Mouse (Mus musculus) stomach, postnatal 0 days (tissue): ENCODE measurements around the gene Snn. TPM values are rescaled to one million over a fixed set of nuclear protein-coding genes. Genes with fewer than 3 reads are reported as not detected.

Experiments
- ATAC-seq: fragments of 200-750 bp; cut with Nextera tagmentation; 2 replicates; pipeline ENCODE4 v1.8.0; 2017; ENCODE audit not compliant: low FRiP score, low TSS enrichment
- DNase-seq: peaks from one replicate; pipeline ENCODE4 v3.0.0-alpha.2; 2016; ENCODE audit warnings: low spot score
- H3K27ac ChIP-seq: fragments of 300-500 bp; sonication (generic); replicated peaks from 2 replicates; pipeline ENCODE4 v1.5.1; 2014; ENCODE audit warnings: mild to moderate bottlenecking, control low read depth
- H3K27me3 ChIP-seq: fragments of 300-500 bp; sonication (generic); 2 replicates; pipeline ENCODE4 v1.6.1; 2014; ENCODE audit warnings: low read length; ENCODE audit not compliant: control insufficient read depth, insufficient read depth
- H3K36me3 ChIP-seq: fragments of 300-500 bp; sonication (generic); 2 replicates; pipeline ENCODE4 v1.6.1; 2014; ENCODE audit warnings: low read length, mixed read lengths; ENCODE audit not compliant: control insufficient read depth, insufficient read depth
- H3K4me1 ChIP-seq: fragments of 300-500 bp; sonication (generic); replicated peaks from 2 replicates; pipeline ENCODE4 v1.6.1; 2014; ENCODE audit warnings: antibody characterized with exemption; ENCODE audit not compliant: control insufficient read depth, insufficient read depth
- H3K4me2 ChIP-seq: fragments of 300-500 bp; sonication (generic); replicated peaks from 2 replicates; pipeline ENCODE4 v1.6.1; 2014; ENCODE audit warnings: low read depth, mild to moderate bottlenecking, control low read depth, moderate library complexity
- H3K4me3 ChIP-seq: fragments of 300-500 bp; sonication (generic); 2 replicates; pipeline ENCODE4 v1.5.1; 2014; ENCODE audit warnings: low read depth, low read length, control low read depth
- H3K9ac ChIP-seq: fragments of 300-500 bp; sonication (generic); 2 replicates; pipeline ENCODE4 v1.6.1; 2014; ENCODE audit warnings: mild to moderate bottlenecking, low read length, control low read depth, mixed read lengths
- H3K9me3 ChIP-seq: fragments of 300-500 bp; sonication (generic); 2 replicates; pipeline ENCODE4 v1.6.1; 2016; ENCODE audit warnings: low read length; ENCODE audit not compliant: control insufficient read depth
- CTCF ChIP-seq: IDR thresholded peaks from 2 replicates; pipeline ENCODE4 v1.5.1; 2016; ENCODE audit warnings: antibody characterized with exemption, low read depth, mild to moderate bottlenecking, moderate library complexity
- EP300 ChIP-seq: optimal IDR thresholded peaks from 2 replicates; pipeline ENCODE3; 2016; ENCODE audit warnings: antibody characterized with exemption
- WGBS: fragments of 180-500 bp; shearing (Covaris S2); extraction: QIAGEN DNeasy Blood & Tissue Kit; methylation state at CpG from one replicate; pipeline ENCODE4 v1.1.7; 2014; 5-methylcytosine and 5-hydroxymethylcytosine counted together
- polyA plus RNA-seq: library from polyadenylated mRNA; unstranded; fragments of >200 nt; fragmentation: Nextera tagmentation; extraction: Ambion mirVana; gene quantifications from 2 replicates; pipeline ENCODE4 v1.2.1, GENCODE M21; 2015

The Snn gene
- polyA plus RNA-seq, 1 experiment from 2014 or later, result 11.8 TPM

DNA sequence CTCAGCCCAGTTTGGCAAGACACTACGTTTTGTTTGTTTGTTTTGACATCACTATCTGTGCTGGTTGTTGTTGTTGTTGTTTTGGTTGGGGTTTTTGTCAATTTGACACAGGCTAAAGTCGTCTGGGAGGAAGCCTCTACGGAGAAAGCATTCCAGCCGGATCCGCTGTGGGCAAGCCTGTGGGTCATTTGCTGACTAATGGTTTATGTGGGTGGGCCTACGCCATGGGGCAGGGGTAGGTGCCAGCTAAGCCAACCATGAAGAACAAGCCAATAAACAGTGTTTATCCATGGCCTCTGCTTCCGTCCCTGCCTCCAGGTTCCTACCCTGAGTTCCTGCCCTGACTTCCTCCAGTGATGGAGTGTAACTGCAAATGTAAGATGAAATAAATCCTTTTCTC is 32.5 kb upstream of the Snn start:
- Histone ChIP-seq H3K27me3 (no peaks in the 10 kb centered on the region), H3K9ac (no peak overlapping the region), H3K27ac (no peak overlapping the region), H3K36me3 (no peaks in the 10 kb centered on the region), H3K4me1 (no peaks in the 10 kb centered on the region), H3K4me2 (no peak overlapping the region), H3K4me3 (no peak overlapping the region), H3K9me3 (no peaks in the 10 kb centered on the region)
- no peak for TF ChIP-seq EP300
- TF ChIP-seq CTCF, result no peak
- ATAC-seq (no peak), DNase-seq (no peak)
- 78% methylated on average over 7 of the region's 7 CpGs for WGBS

- H3K27ac ChIP-seq, result no peak overlapping the region
- no peaks in the 10 kb centered on the region for H3K9me3 ChIP-seq
- TF ChIP-seq CTCF, result no peak
- no peak for TF ChIP-seq EP300
- H3K27me3 ChIP-seq, result no peaks in the 10 kb centered on the region
- no peak overlapping the region for H3K4me3 ChIP-seq
- WGBS, result 73% methylated on average over 4 of the region's 4 CpGs
- ATAC-seq (no peak), DNase-seq (no peak)
- H3K9ac ChIP-seq, result no peak overlapping the region
- no peaks in the 10 kb centered on the region for H3K36me3 ChIP-seq
- H3K4me1 ChIP-seq, result no peaks in the 10 kb centered on the region
- no peak overlapping the region for H3K4me2 ChIP-seq
Observed at GRCm38 (mm10) chr16:11030844-11031243, 29.9 kb upstream of the Snn start.

DNA sequence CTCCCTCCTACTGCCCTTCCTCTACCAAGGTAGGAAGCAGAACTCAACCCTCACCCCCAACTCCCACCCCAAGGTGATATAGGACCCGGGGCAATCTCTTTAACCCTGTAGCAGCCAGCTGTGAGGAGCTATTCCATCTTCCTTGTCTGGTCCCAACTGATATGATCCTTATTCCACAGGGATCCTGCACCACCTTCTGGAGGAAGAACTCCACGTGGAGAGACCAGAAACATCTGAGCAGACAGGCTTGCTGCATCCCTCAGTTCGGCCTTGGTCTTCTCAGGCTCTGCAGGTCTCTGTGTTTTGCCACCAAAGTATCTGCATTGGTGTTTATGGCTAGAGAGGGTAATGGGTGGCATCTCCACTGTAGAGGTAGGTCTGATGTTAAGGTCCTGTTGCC is 29.4 kb upstream of the Snn start:
- Histone ChIP-seq H3K27ac (no peak overlapping the region), H3K9ac (no peak overlapping the region), H3K36me3 (no peaks in the 10 kb centered on the region), H3K4me3 (no peak overlapping the region), H3K9me3 (no peaks in the 10 kb centered on the region), H3K4me2 (no peak overlapping the region), H3K27me3 (no peaks in the 10 kb centered on the region), H3K4me1 (no peaks in the 10 kb centered on the region)
- no peak for ATAC-seq
- no peak for DNase-seq
- TF ChIP-seq CTCF (peak; percentile 61), EP300 (no peak)
- WGBS, result 42% methylated on average over 3 of the region's 3 CpGs

DNA sequence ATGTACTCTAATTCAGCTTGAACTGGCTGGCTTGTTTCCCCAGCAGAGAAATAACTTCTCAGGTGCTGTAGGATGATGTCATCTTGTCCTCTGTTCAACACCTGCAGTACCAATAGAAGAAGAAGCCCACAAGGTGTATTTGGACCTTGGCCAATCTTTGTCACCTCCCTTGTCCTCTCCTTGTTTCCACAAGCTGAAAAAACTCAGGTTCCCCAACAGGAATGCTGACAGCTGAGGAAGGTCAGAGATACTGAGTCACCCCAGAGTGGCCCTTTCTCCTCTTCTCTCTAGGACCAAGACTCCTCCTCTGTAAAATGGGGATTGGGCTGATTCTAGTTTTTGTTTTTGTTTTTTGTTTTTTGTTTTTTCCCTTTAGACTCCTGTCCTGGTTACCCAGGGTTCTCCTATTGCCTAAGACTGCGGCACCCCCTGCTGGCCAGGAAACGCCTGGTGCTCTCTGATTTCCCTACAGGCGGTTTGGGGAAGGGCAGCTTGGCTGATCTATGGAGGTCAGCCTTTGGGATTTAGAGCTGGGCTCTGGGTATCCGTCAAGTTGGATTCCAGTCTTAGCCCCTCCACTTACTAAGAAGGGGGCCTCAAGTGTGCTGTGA is 26.4 kb upstream of the Snn start:
- Histone ChIP-seq H3K4me2 (no peak overlapping the region), H3K4me1 (no peaks in the 10 kb centered on the region), H3K9ac (no peak overlapping the region), H3K36me3 (no peaks in the 10 kb centered on the region), H3K4me3 (no peak overlapping the region), H3K9me3 (no peaks in the 10 kb centered on the region), H3K27ac (no peak overlapping the region), H3K27me3 (no peaks in the 10 kb centered on the region)
- ATAC-seq, result peak; percentile 82
- TF ChIP-seq EP300 (no peak), CTCF (peak; percentile 100)
- 3% methylated on average over 4 of the region's 4 CpGs for WGBS
- peak; percentile 88 for DNase-seq

GRCm38 (mm10) chr16:11035273-11035672 is 25.5 kb upstream of the Snn start:
- no peak overlapping the region for H3K9ac ChIP-seq
- DNase-seq (no peak), ATAC-seq (no peak)
- H3K36me3 ChIP-seq, result no peaks in the 10 kb centered on the region
- H3K27ac ChIP-seq, result no peak overlapping the region
- H3K4me2 ChIP-seq, result no peak overlapping the region
- TF ChIP-seq CTCF (no peak), EP300 (no peak)
- no peaks in the 10 kb centered on the region for H3K4me1 ChIP-seq
- 87% methylated on average over 9 of the region's 9 CpGs for WGBS
- no peak overlapping the region for H3K4me3 ChIP-seq
- no peaks in the 10 kb centered on the region for H3K9me3 ChIP-seq
- H3K27me3 ChIP-seq, result no peaks in the 10 kb centered on the region

DNA sequence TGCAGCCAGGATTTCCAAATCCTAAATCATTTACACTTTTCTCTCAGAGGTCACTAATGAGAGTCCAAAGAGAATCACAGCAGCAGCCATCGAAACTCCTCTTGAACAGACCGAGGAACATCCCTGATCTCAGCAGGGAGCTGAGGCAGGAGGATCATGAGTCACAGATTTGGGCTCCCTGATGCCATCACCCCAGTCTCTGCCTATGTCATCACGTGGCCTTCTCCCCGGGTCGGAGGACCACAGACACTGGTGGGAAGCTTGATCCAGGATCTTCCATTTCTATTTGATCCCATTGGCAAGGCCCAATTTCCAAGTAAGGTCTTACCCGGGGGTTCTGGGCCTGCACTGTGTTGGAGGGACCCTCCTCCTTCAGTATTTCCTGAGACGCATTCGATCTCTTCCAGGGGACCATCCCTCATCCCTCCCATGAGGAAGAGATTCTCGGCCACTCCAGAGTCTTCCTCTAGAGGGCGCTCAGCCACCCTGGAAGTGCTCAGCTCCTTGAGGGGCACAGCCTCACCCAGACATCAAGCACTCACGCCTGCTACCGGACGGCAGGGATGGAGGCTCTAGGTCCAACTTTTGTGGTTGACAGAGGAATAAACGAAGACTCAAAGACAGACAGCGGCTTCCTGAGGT is 24.8 kb upstream of the Snn start:
- WGBS, result 26% methylated on average over 15 of the region's 15 CpGs
- H3K9me3 ChIP-seq, result no peaks in the 10 kb centered on the region
- H3K9ac ChIP-seq, result no peak overlapping the region
- H3K4me1 ChIP-seq, result no peaks in the 10 kb centered on the region
- peak; percentile 58 for ATAC-seq
- no peak overlapping the region for H3K4me3 ChIP-seq
- H3K36me3 ChIP-seq, result no peaks in the 10 kb centered on the region
- no peaks in the 10 kb centered on the region for H3K27me3 ChIP-seq
- TF ChIP-seq CTCF (peak; percentile 96), EP300 (no peak)
- peak; percentile 80 for DNase-seq
- H3K27ac ChIP-seq, result no peak overlapping the region
- H3K4me2 ChIP-seq, result no peak overlapping the region
